Mouse (Mus musculus): Measurements from ENCODE around the gene Gm20388. TPM values are rescaled to one million over a fixed set of nuclear protein-coding genes. Genes with fewer than 3 reads are reported as not detected.
A peak's percentile ranks its signal among the peaks of the same experiment; 100 is the strongest.
"Not testable (repeated sequence)": the region's sequence is repeated elsewhere in the genome, so short reads cannot be mapped to it uniquely, and the experiment has no call there.

Gene Gm20388
- polyA plus RNA-seq, 1 experiment from 2014 or later: not detected

DNA sequence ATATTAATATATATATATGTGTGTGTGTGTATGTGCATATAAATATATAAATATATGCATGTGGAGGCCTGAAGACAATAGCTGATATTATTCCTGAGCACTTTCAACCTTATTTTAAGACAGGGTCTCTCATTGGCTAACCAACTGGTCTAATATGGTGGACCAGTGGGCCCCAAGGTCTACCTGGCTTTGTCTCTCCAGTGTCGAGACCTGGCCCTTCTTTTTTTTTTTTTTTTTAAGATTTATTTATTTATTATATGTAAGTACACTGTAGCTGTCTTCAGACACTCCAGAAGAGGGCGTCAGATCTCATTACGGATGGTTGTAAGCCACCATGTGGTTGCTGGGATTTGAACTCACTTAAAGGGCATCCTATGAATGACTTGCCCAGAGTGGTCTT, 2721.5 kb downstream of the Gm20388 start:
- H3K9ac ChIP-seq; ATAC-seq (replicated peaks; ENCODE audit: insufficient number of reproducible peaks, insufficient read depth, low FRiP score, low read depth); H3K27me3 ChIP-seq; H3K27ac ChIP-seq; H3K4me3 ChIP-seq; H3K9me3 ChIP-seq (replicated peaks); H3K4me2 ChIP-seq; H3K36me3 ChIP-seq: not testable (repeated sequence)
- WGBS: 82% methylated on average over 3 of the region's 3 CpGs
- peaks cover 21% of the 10 kb centered on the region for H3K4me1 ChIP-seq (replicated peaks)

GRCm38 (mm10) chr8:122633205-122633604, 2722.6 kb downstream of the Gm20388 start:
- 93% methylated on average over 14 of the region's 14 CpGs for WGBS
- H3K27me3 ChIP-seq: no peaks in the 10 kb centered on the region
- no peak overlapping the region for H3K4me2 ChIP-seq
- no peaks in the 10 kb centered on the region for H3K9me3 ChIP-seq (replicated peaks)
- H3K9ac ChIP-seq: no peak overlapping the region
- H3K36me3 ChIP-seq: 0 out of 2 replicates have a peak, but pooled peaks cover 6% of the 10 kb centered on the region
- H3K4me3 ChIP-seq: no peak overlapping the region
- H3K27ac ChIP-seq: no peak overlapping the region
- no peak for ATAC-seq (replicated peaks; ENCODE audit: insufficient number of reproducible peaks, insufficient read depth, low FRiP score, low read depth)
- H3K4me1 ChIP-seq (replicated peaks): peaks cover 28% of the 10 kb centered on the region

- no peak overlapping the region for H3K9ac ChIP-seq
- 42% methylated on average over 14 of the region's 14 CpGs for WGBS
- no peak overlapping the region for H3K4me3 ChIP-seq
Observed at GRCm38 (mm10) chr8:122635878-122636802, 2725.5 kb downstream of the Gm20388 start.

DNA sequence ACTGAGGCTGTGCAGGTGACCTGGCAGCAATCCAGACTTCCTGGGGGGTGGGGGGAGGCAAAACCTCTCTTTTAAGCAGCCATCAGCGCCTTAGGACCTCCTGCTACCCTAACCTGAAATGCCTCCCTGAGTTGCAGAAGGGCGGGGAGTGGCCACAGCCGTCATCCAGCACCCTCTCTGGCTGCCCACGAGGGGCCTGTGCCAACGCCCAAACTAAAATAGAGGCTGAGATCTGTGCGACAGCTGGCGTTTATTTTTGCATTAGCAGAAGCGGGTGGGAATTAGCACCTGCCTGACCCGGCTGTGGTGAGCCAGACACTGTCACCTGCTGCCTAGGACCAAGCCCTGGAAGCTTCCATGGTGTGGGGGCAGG, 2726.1 kb downstream of the Gm20388 start:
- peak; percentile 49 for ATAC-seq (replicated peaks; ENCODE audit: insufficient number of reproducible peaks, insufficient read depth, low FRiP score, low read depth)
- Histone ChIP-seq H3K27ac (no peak overlapping the region), H3K36me3 (0 out of 2 replicates have a peak, but pooled peaks cover 6% of the 10 kb centered on the region), H3K4me1 (replicated peaks) (peaks cover 43% of the 10 kb centered on the region), H3K4me3 (no peak overlapping the region), H3K9me3 (replicated peaks) (no peaks in the 10 kb centered on the region), H3K27me3 (no peaks in the 10 kb centered on the region), H3K9ac (no peak overlapping the region), H3K4me2 (no peak overlapping the region; the same call in 1 of the 2 replicates)
- 47% methylated on average over 9 of the region's 9 CpGs for WGBS

More at GRCm38 (mm10) chr8:122635878-122636802, 2725.5 kb downstream of the Gm20388 start:
- Histone ChIP-seq H3K4me1 (replicated peaks) (peaks cover 39% of the 10 kb centered on the region), H3K27ac (no peak overlapping the region), H3K9me3 (replicated peaks) (no peaks in the 10 kb centered on the region), H3K36me3 (0 out of 2 replicates have a peak, but pooled peaks cover 6% of the 10 kb centered on the region), H3K27me3 (no peaks in the 10 kb centered on the region), H3K4me2 (no peak overlapping the region)
- ATAC-seq (replicated peaks; ENCODE audit: insufficient number of reproducible peaks, insufficient read depth, low FRiP score, low read depth): no peak; the same call in 1 of the 2 replicates

DNA sequence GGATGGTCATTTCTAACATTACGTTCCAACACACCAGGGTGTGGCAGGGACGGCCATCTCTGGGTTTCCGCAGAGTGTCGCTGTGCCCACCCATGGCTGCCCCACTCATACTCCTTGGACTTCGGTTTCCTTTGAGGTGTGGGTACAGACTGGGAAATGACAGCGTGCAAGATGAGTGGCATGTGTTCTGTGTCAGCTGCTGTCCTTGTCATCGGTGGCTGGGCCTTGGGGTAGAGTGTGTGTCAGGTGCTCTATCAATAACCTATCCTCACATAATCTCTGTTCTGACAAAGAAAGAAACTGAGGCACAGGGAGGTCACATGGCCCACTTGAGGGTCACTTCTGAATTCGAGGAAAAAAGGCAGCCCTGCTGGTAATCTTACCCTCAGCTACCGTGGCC, 2726.6 kb downstream of the Gm20388 start:
- 0 out of 2 replicates have a peak, but pooled peaks cover 6% of the 10 kb centered on the region for H3K36me3 ChIP-seq
- no peak overlapping the region; the same call in 1 of the 2 replicates for H3K4me2 ChIP-seq
- H3K4me1 ChIP-seq (replicated peaks): peaks cover 47% of the 10 kb centered on the region
- no peak for ATAC-seq (replicated peaks; ENCODE audit: insufficient number of reproducible peaks, insufficient read depth, low FRiP score, low read depth)
- no peak overlapping the region for H3K27ac ChIP-seq
- WGBS: 78% methylated on average over 9 of the region's 9 CpGs
- H3K4me3 ChIP-seq: no peak overlapping the region
- no peaks in the 10 kb centered on the region for H3K27me3 ChIP-seq
- H3K9ac ChIP-seq: no peak overlapping the region
- H3K9me3 ChIP-seq (replicated peaks): no peaks in the 10 kb centered on the region

- H3K27ac ChIP-seq: no peak overlapping the region
- H3K4me3 ChIP-seq: no peak overlapping the region
- H3K27me3 ChIP-seq: no peaks in the 10 kb centered on the region
- H3K9me3 ChIP-seq (replicated peaks): no peaks in the 10 kb centered on the region
- ATAC-seq (replicated peaks; ENCODE audit: insufficient number of reproducible peaks, insufficient read depth, low FRiP score, low read depth): no peak
- 81% methylated on average over 16 of the region's 16 CpGs for WGBS
- H3K4me2 ChIP-seq: no peak overlapping the region
- no peak overlapping the region for H3K9ac ChIP-seq
- peaks cover 53% of the 10 kb centered on the region for H3K4me1 ChIP-seq (replicated peaks)
- H3K36me3 ChIP-seq: 0 out of 2 replicates have a peak, but pooled peaks cover 2% of the 10 kb centered on the region
Observed at GRCm38 (mm10) chr8:122638601-122639000, 2728.0 kb downstream of the Gm20388 start.

DNA sequence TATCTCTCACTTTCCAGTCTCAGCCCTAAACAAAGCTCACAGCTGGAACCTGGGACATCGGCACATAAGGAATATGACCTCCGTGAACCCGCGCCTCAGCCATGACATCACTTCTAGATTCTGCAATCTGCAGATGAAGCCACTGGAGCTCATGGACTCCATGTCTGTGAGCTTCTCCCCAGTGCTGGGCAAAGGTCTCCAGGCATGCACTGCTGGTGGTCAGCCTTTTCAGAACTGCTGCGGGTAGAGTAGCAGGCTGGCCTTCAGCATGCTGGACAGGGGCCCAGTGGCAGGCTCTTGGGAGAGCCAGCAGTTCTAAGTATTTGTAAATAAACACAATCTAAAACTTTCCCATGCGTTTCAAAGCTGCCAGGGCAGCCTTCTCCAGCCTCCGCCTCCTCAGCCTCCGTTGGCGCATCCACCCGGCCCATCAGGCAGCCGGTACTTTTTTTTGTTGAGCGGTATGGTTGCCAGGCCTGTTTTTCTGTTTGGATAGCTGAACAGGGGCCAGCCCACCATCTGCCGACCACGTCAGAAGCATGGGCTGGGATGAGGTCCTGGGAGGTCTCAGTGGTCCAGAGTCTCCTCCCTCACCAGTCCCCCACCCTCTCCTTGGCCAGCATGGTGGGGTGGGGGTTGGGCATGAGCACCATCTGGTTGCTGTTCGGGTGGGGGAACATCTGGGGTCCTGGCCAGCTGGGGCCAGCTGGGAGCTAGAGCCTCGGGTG, 2729.0 kb downstream of the Gm20388 start:
- WGBS: 46% methylated on average over 16 of the region's 16 CpGs
- no peak; the same call in 1 of the 2 replicates for ATAC-seq (replicated peaks; ENCODE audit: insufficient number of reproducible peaks, insufficient read depth, low FRiP score, low read depth)
- H3K4me2 ChIP-seq: no peak overlapping the region

DNA sequence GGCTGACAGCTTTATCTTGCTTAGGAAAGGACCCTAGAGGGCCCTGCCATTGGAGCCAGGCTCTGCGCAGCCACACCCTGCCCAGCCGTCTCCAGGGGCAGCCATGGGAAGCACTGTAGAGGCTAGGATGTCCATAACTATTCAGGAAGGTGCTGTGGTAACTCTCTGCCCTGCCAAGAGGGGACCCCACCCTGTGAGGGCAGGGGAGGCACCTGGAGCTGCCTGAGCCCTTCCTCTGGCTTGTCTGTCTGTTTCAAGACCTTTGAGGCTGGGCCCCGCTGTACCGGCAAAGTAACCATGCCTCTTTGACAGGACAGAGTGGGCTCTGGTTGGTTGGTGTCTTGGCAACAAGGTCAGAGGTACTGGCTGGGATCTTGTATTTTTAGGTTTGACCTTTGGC, 2730.2 kb downstream of the Gm20388 start:
- H3K9me3 ChIP-seq (replicated peaks): no peaks in the 10 kb centered on the region
- no peaks in the 10 kb centered on the region for H3K27me3 ChIP-seq
- H3K4me2 ChIP-seq: no peak overlapping the region
- H3K36me3 ChIP-seq: no peaks in the 10 kb centered on the region
- 72% methylated on average over 4 of the region's 4 CpGs for WGBS
- no peak for ATAC-seq (replicated peaks; ENCODE audit: insufficient number of reproducible peaks, insufficient read depth, low FRiP score, low read depth)
- H3K4me1 ChIP-seq (replicated peaks): peaks cover 51% of the 10 kb centered on the region
- no peak overlapping the region for H3K27ac ChIP-seq
- H3K4me3 ChIP-seq: no peak overlapping the region
- no peak overlapping the region for H3K9ac ChIP-seq

More for the DNA sequence above, 2729.0 kb downstream of the Gm20388 start:
- H3K4me3 ChIP-seq: no peak overlapping the region
- H3K27me3 ChIP-seq: no peaks in the 10 kb centered on the region
- H3K4me1 ChIP-seq (replicated peaks): peaks cover 53% of the 10 kb centered on the region
- H3K9me3 ChIP-seq (replicated peaks): no peaks in the 10 kb centered on the region
- H3K27ac ChIP-seq: no peak overlapping the region
- H3K36me3 ChIP-seq: 0 out of 2 replicates have a peak, but pooled peaks cover 2% of the 10 kb centered on the region
- H3K9ac ChIP-seq: no peak overlapping the region

DNA sequence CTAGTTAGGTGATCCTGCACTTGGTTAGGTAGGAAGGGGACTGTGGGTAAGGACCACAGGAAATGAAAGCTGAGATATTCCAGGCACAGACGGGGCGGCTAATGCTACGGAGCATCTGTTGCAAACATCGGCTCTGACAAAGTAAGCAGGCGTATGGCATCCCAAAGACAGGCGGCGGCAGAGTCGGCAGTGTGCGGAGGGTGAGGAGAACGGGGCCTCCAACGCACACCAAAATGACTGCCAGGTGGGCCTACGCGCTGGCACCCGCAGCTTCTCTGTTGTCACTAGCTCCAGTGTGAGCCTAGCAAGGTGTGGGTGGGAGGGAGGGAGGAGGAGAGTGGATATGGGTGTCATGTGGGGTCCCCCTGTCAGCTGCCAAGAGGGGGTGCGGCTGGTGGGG, 2730.8 kb downstream of the Gm20388 start:
- H3K36me3 ChIP-seq: no peaks in the 10 kb centered on the region
- no peak overlapping the region for H3K4me3 ChIP-seq
- H3K9me3 ChIP-seq (replicated peaks): no peaks in the 10 kb centered on the region
- H3K4me1 ChIP-seq (replicated peaks): peaks cover 53% of the 10 kb centered on the region
- no peaks in the 10 kb centered on the region for H3K27me3 ChIP-seq
- no peak for ATAC-seq (replicated peaks; ENCODE audit: insufficient number of reproducible peaks, insufficient read depth, low FRiP score, low read depth)
- H3K4me2 ChIP-seq: no peak overlapping the region
- no peak overlapping the region for H3K27ac ChIP-seq
- 80% methylated on average over 15 of the region's 15 CpGs for WGBS
- H3K9ac ChIP-seq: no peak overlapping the region

DNA sequence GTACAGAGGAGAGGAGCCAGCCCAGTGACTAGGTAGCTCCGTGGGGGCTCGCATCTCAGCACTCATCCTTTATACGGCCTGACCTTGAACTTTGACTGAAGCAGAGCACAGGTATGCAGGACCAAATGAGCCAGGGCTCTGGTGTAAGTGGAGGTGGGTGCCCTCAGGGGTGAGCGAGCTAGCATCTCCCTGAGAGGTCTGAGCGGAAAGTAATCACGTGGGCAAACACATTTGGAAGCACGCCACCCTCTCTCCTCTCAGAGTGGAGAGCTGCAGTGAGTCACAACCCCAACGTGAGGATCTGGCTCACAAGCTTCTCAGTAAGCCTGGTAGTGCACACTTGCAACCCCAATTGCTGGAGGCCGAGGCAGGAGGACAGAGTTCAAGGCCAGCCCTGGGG, 2731.4 kb downstream of the Gm20388 start:
- 34% methylated on average over 9 of the region's 9 CpGs for WGBS
- peak; percentile 21; the same call in 1 of the 2 replicates for ATAC-seq (replicated peaks; ENCODE audit: insufficient number of reproducible peaks, insufficient read depth, low FRiP score, low read depth)
- H3K36me3 ChIP-seq: no peaks in the 10 kb centered on the region
- no peak overlapping the region for H3K27ac ChIP-seq
- no peak overlapping the region for H3K4me2 ChIP-seq
- no peaks in the 10 kb centered on the region for H3K9me3 ChIP-seq (replicated peaks)
- no peaks in the 10 kb centered on the region for H3K27me3 ChIP-seq
- no peak overlapping the region for H3K9ac ChIP-seq
- H3K4me1 ChIP-seq (replicated peaks): peaks cover 53% of the 10 kb centered on the region
- H3K4me3 ChIP-seq: no peak overlapping the region

- ATAC-seq (replicated peaks; ENCODE audit: insufficient number of reproducible peaks, insufficient read depth, low FRiP score, low read depth): no peak
- Histone ChIP-seq H3K4me3 (no peak overlapping the region), H3K9ac (no peak overlapping the region), H3K36me3 (no peaks in the 10 kb centered on the region), H3K27me3 (no peaks in the 10 kb centered on the region), H3K4me1 (replicated peaks) (peaks cover 38% of the 10 kb centered on the region), H3K27ac (no peak overlapping the region), H3K9me3 (replicated peaks) (no peaks in the 10 kb centered on the region), H3K4me2 (no peak overlapping the region)
- WGBS: 64% methylated on average over 6 of the region's 6 CpGs
Observed at GRCm38 (mm10) chr8:122644175-122644954, 2733.7 kb downstream of the Gm20388 start.
